Mouse (Mus musculus) G1E (cell line): ENCODE measurements around the gene Il16. TPM values are rescaled to one million over a fixed set of nuclear protein-coding genes. Genes with fewer than 3 reads are reported as not detected.

Source experiments
- ATAC-seq: 2 replicates; pipeline ENCODE4 v1.8.0; 2016; ENCODE audit warnings: mild to moderate bottlenecking; ENCODE audit not compliant: insufficient number of reproducible peaks, poor library complexity, low FRiP score, severe bottlenecking; ENCODE audit errors: extremely low read depth
- DNase-seq: peaks from one replicate; pipeline ENCODE4 v3.0.0; 2012; ENCODE audit warnings: low spot score
- H3K27me3 ChIP-seq: 2 replicates; pipeline ENCODE4 v1.6.1; 2012; ENCODE audit warnings: mild to moderate bottlenecking, low read length, inconsistent platforms; ENCODE audit not compliant: insufficient read depth
- H3K36me3 ChIP-seq: replicated peaks from 2 replicates; pipeline ENCODE3; 2012; ENCODE audit warnings: mild to moderate bottlenecking, inconsistent platforms
- H3K4me1 ChIP-seq: 2 replicates; pipeline ENCODE4 v1.6.1; 2012; ENCODE audit warnings: low read depth, low read length, inconsistent platforms, mixed read lengths; ENCODE audit not compliant: insufficient read depth
- H3K4me3 ChIP-seq: 2 replicates; pipeline ENCODE4 v1.5.1; 2012; ENCODE audit warnings: low read depth, mild to moderate bottlenecking, inconsistent platforms, low read length, moderate library complexity, mixed read lengths
- H3K9me3 ChIP-seq: replicated peaks from 2 replicates; pipeline ENCODE4 v1.6.1; 2012; ENCODE audit warnings: inconsistent platforms
- CTCF ChIP-seq: IDR thresholded peaks from 2 replicates; pipeline ENCODE4 v1.5.1; 2012; ENCODE audit warnings: low read depth, low read length, inconsistent platforms, mixed read lengths
- GATA1 ChIP-seq: IDR thresholded peaks from 2 replicates; pipeline ENCODE4 v1.6.1; 2012; ENCODE audit warnings: borderline replicate concordance, low read length, inconsistent platforms, mixed read lengths
- GATA2 ChIP-seq: IDR thresholded peaks from 2 replicates; pipeline ENCODE4 v1.6.1; 2012; ENCODE audit warnings: low read depth, low read length, inconsistent platforms, borderline replicate concordance
- POLR2AphosphoS5 ChIP-seq: IDR thresholded peaks from 2 replicates; pipeline ENCODE4 v1.6.1; 2012; ENCODE audit warnings: low read depth, low read length, inconsistent platforms; ENCODE audit not compliant: insufficient replicate concordance
- TAL1 ChIP-seq: conservative IDR thresholded peaks from 2 replicates; pipeline ENCODE4 v1.6.1; 2012; ENCODE audit warnings: low read depth, low read length, inconsistent platforms, mixed read lengths
- polyA plus RNA-seq: library from polyadenylated mRNA; stranded (reverse); fragments of >175 nt; gene quantifications from 2 replicates; pipeline ENCODE4 v1.2.3, GENCODE M21; 2012
- total RNA-seq, 2 experiments: library from RNA; stranded (forward) in 1 of 2; stranded (reverse) in 1 of 2; fragments of 200-1000 nt in 1 of 2; fragments of >200 nt in 1 of 2; fragmentation: Nextera tagmentation in 1 of 2; gene quantifications; 2 replicates each; pipeline ENCODE4 v1.2.3; 2014 to 2017

Il16 gene
- total and polyA plus RNA-seq, 3 experiments: 0.02 to 1.1 TPM; not detected in 1

DNA sequence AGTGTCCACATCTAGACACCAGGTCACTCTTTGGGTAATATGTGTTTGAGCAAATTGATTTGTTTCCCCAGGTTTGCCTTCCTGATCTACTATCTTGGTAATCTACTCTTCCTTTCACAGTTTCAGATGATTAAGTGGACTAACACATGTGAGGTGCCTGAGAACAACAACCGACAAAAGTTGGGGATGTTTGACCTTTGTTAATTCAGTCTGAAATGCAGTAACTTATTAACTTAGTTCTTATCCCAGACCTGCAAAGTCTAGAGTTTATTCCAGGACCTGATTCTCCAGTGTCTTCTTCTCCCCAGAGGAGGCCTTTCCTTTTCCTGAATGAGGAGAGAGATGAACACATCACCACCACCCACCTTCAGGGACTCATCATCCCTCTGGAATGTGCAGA, 133.6 kb downstream of the Il16 start:
- ATAC-seq (no peak), DNase-seq (no peak)
- no peaks in the 10 kb centered on the region for H3K9me3 ChIP-seq
- H3K4me3 ChIP-seq: no peak overlapping the region
- TF ChIP-seq GATA1 (no peak), POLR2AphosphoS5 (no peak), TAL1 (no peak), GATA2 (no peak), CTCF (no peak)
- H3K36me3 ChIP-seq: no peaks in the 10 kb centered on the region
- peaks cover 6% of the 10 kb centered on the region; the same call in 1 of the 2 replicates for H3K27me3 ChIP-seq
- no peaks in the 10 kb centered on the region for H3K4me1 ChIP-seq

DNA sequence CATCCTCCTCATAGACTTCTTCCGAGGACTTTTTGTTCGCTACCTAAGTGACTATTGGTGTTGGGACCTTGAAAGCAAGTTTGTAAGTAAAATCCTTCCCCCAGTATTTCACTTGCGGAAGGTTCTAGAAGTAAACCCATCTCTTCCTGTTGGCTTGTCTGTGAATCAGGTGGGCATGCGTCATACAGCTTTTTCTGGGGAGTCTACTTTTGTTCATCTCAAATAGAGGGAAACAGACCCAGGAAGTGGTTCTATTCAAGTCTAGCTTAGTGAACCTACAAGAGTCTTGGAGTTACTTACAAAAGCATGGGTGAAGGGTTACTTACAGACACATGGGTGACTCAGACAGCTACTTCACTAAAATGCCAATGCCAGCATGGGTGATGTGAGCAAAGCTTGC, 135.6 kb downstream of the Il16 start:
- no peak overlapping the region for H3K4me3 ChIP-seq
- no peaks in the 10 kb centered on the region for H3K9me3 ChIP-seq
- no peaks in the 10 kb centered on the region for H3K36me3 ChIP-seq
- peaks cover 6% of the 10 kb centered on the region; the same call in 1 of the 2 replicates for H3K27me3 ChIP-seq
- no peaks in the 10 kb centered on the region for H3K4me1 ChIP-seq
- DNase-seq (no peak), ATAC-seq (no peak)
- TF ChIP-seq GATA2: no peak
- TF ChIP-seq TAL1: no peak
- no peak for TF ChIP-seq POLR2AphosphoS5
- TF ChIP-seq GATA1: no peak
- no peak for TF ChIP-seq CTCF

GRCm38 (mm10) chr7:83606796-83607195, 138.7 kb downstream of the Il16 start:
- Histone ChIP-seq H3K36me3 (no peaks in the 10 kb centered on the region), H3K4me3 (no peak overlapping the region), H3K4me1 (no peaks in the 10 kb centered on the region), H3K9me3 (no peaks in the 10 kb centered on the region), H3K27me3 (no peaks in the 10 kb centered on the region)
- DNase-seq (no peak), ATAC-seq (no peak)
- TF ChIP-seq GATA2: no peak
- TF ChIP-seq POLR2AphosphoS5: no peak
- no peak for TF ChIP-seq CTCF
- TF ChIP-seq GATA1: no peak
- no peak for TF ChIP-seq TAL1

DNA sequence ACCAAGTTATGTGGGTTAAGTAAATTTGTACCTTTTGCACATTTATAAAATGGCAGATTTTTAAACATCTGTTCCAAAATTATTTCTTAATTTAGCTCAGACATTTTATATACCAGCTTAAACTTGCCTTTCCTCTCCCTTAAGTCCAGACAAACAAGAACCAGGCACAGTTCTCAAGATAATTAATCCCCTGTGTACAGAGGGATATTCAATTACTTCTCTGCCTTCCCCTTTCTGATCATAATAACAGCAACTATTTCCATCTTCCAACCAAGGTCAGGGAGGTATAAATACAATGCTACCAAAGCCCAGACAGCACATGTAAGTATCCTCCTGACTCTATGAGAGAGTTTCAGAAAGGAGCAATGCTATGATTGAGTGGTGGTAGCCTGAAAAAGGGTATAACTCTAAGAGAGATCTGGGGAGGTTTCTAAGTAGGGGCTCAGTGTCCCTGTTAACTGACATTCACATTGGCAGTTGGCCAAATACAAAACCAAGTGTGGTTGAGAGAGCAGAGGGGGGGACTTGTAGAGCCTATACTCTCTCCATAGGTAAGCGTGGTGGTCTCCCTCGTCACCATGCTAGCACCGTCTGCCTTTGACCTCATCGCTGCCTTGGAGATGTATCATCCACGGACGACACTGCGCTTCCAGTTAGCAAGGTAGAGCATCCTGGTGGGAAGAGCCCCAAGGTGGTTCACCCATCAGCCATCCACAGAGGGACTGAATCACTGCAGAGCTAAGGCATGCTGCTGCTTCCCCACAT, 141.2 kb downstream of the Il16 start:
- ATAC-seq (no peak), DNase-seq (no peak)
- Histone ChIP-seq H3K27me3 (no peaks in the 10 kb centered on the region), H3K36me3 (no peaks in the 10 kb centered on the region), H3K4me1 (no peaks in the 10 kb centered on the region), H3K9me3 (no peaks in the 10 kb centered on the region), H3K4me3 (no peak overlapping the region)
- TF ChIP-seq TAL1 (no peak), POLR2AphosphoS5 (no peak), GATA1 (no peak), GATA2 (no peak), CTCF (no peak)

DNA sequence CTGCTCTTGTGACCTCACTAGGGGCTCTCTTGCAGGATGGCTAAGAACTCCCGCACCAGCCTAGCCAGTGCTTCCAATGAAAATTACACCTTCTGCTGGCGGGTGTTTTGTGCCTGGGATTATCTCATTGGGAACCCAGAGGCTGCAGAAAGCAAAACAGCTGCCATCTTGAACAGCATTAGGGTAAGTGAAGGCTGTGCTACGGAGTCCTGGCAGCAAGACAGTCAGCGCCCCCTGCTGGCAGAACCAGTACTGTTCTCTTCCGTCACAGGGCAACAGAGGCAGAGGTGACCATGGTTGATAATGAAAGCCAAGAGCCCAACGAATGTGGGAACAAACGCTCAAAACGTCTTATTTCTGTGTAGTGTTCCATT, 145.6 kb downstream of the Il16 start:
- Histone ChIP-seq H3K9me3 (no peaks in the 10 kb centered on the region), H3K27me3 (no peaks in the 10 kb centered on the region), H3K4me3 (no peak overlapping the region), H3K4me1 (no peaks in the 10 kb centered on the region), H3K36me3 (no peaks in the 10 kb centered on the region)
- peak; percentile 21 for DNase-seq
- no peak for ATAC-seq
- TF ChIP-seq POLR2AphosphoS5: no peak
- TF ChIP-seq CTCF: peak; percentile 24; the same call in 1 of the 2 replicates

GRCm38 (mm10) chr7:83598997-83599912, 146.3 kb downstream of the Il16 start:
- no peak for ATAC-seq
- Histone ChIP-seq H3K27me3 (no peaks in the 10 kb centered on the region), H3K4me3 (no peak overlapping the region), H3K36me3 (no peaks in the 10 kb centered on the region), H3K9me3 (no peaks in the 10 kb centered on the region), H3K4me1 (no peaks in the 10 kb centered on the region)
- no peak for TF ChIP-seq TAL1
- no peak for TF ChIP-seq GATA2
- TF ChIP-seq CTCF: no peak
- TF ChIP-seq GATA1: no peak
- TF ChIP-seq POLR2AphosphoS5: no peak
- no peak for DNase-seq
